Mouse (Mus musculus) intestine, embryonic 14.5 days (tissue): ENCODE data around the gene Epha4. TPM values are rescaled to one million over a fixed set of nuclear protein-coding genes. Genes with fewer than 3 reads are reported as not detected.

Experiments used
- ATAC-seq: fragments of 200-750 bp; cut with Nextera tagmentation; replicated peaks from 2 replicates; pipeline ENCODE4 v1.8.0; 2017; ENCODE audit warnings: low read depth, moderate number of reproducible peaks, moderate TSS enrichment, moderate library complexity; ENCODE audit not compliant: low FRiP score, low TSS enrichment
- DNase-seq: peaks from one replicate; pipeline ENCODE4 v3.0.0-alpha.2; 2018; ENCODE audit warnings: low spot score
- H3K27ac ChIP-seq: fragments of 300-500 bp; sonication (generic); 2 replicates; pipeline ENCODE4 v1.5.1; 2014; ENCODE audit warnings: low read depth, mild to moderate bottlenecking, control low read depth
- H3K27me3 ChIP-seq: fragments of 300-500 bp; sonication (generic); replicated peaks from 2 replicates; pipeline ENCODE4 v1.6.1; 2014; ENCODE audit warnings: low read length, control low read depth; ENCODE audit not compliant: control insufficient read depth, insufficient read depth
- H3K36me3 ChIP-seq: fragments of 300-500 bp; sonication (generic); 2 replicates; pipeline ENCODE4 v1.6.1; 2014; ENCODE audit warnings: low read length, control low read depth; ENCODE audit not compliant: control insufficient read depth, insufficient read depth
- H3K4me1 ChIP-seq: fragments of 300-500 bp; sonication (generic); replicated peaks from 2 replicates; pipeline ENCODE4 v1.6.1; 2014; ENCODE audit warnings: low read length, control low read depth, mixed read lengths; ENCODE audit not compliant: control insufficient read depth, insufficient read depth
- H3K4me2 ChIP-seq: fragments of 300-500 bp; sonication (generic); 2 replicates; pipeline ENCODE4 v1.6.1; 2014; ENCODE audit warnings: low read length
- H3K4me3 ChIP-seq: fragments of 300-500 bp; sonication (generic); 2 replicates; pipeline ENCODE4 v1.5.1; 2014; ENCODE audit warnings: low read depth, low read length, control low read depth, mixed read lengths
- H3K9ac ChIP-seq: fragments of 300-500 bp; sonication (generic); 2 replicates; pipeline ENCODE4 v1.6.1; 2014; ENCODE audit warnings: mild to moderate bottlenecking, low read length
- H3K9me3 ChIP-seq: fragments of 300-500 bp; sonication (generic); 2 replicates; pipeline ENCODE4 v1.6.1; 2016; ENCODE audit warnings: low read length, control low read depth; ENCODE audit not compliant: control insufficient read depth
- WGBS: fragments of 180-500 bp; shearing (Covaris S2); extraction: QIAGEN DNeasy Blood & Tissue Kit; methylation state at CpG from one replicate; pipeline ENCODE4 v1.1.7; 2014; 5-methylcytosine and 5-hydroxymethylcytosine counted together
- polyA plus RNA-seq: library from polyadenylated mRNA; unstranded; fragments of >200 nt; fragmentation: Nextera tagmentation; extraction: Ambion mirVana; gene quantifications from 2 replicates; pipeline ENCODE4 v1.2.1, GENCODE M21; 2014

Epha4 gene
- polyA plus RNA-seq, 1 experiment from 2014 or later = 15.4 TPM

GRCm38 (mm10) chr1:77495790-77496158 is 19.1 kb downstream of the Epha4 start:
- Histone ChIP-seq H3K27ac (no peak overlapping the region), H3K27me3 (no peaks in the 10 kb centered on the region), H3K9me3 (no peaks in the 10 kb centered on the region), H3K9ac (no peak overlapping the region), H3K36me3 (no peaks in the 10 kb centered on the region), H3K4me2 (no peak overlapping the region), H3K4me3 (no peak overlapping the region), H3K4me1 (peaks cover 29% of the 10 kb centered on the region)
- no peak for DNase-seq
- no peak for ATAC-seq
- WGBS = 34% methylated on average over 7 of the region's 7 CpGs

GRCm38 (mm10) chr1:77495030-77495789 is 19.7 kb downstream of the Epha4 start:
- no peak overlapping the region for H3K27ac ChIP-seq
- no peaks in the 10 kb centered on the region for H3K9me3 ChIP-seq
- H3K27me3 ChIP-seq = no peaks in the 10 kb centered on the region
- DNase-seq (no peak), ATAC-seq (0 out of 2 replicates have a peak, but pooled peaks have one; percentile 27)
- no peak overlapping the region for H3K9ac ChIP-seq
- H3K4me2 ChIP-seq = no peak overlapping the region
- H3K4me3 ChIP-seq = no peak overlapping the region
- 53% methylated on average over 10 of the region's 10 CpGs for whole genome bisulfite sequencing
- no peaks in the 10 kb centered on the region for H3K36me3 ChIP-seq
- H3K4me1 ChIP-seq = peaks cover 29% of the 10 kb centered on the region

GRCm38 (mm10) chr1:77493841-77494635 is 20.9 kb downstream of the Epha4 start:
- Histone ChIP-seq H3K36me3 (no peaks in the 10 kb centered on the region), H3K9ac (no peak overlapping the region), H3K4me3 (no peak overlapping the region), H3K4me1 (peaks cover 29% of the 10 kb centered on the region), H3K27me3 (no peaks in the 10 kb centered on the region), H3K27ac (no peak overlapping the region), H3K4me2 (no peak overlapping the region), H3K9me3 (no peaks in the 10 kb centered on the region)
- DNase-seq (no peak), ATAC-seq (no peak)
- whole genome bisulfite sequencing = 63% methylated on average over 10 of the region's 10 CpGs

GRCm38 (mm10) chr1:77490166-77490565 is 24.7 kb downstream of the Epha4 start:
- ATAC-seq (no peak), DNase-seq (no peak)
- Histone ChIP-seq H3K27me3 (no peaks in the 10 kb centered on the region), H3K4me2 (no peak overlapping the region), H3K9ac (no peak overlapping the region), H3K4me1 (peaks cover 10% of the 10 kb centered on the region), H3K4me3 (no peak overlapping the region), H3K36me3 (no peaks in the 10 kb centered on the region), H3K9me3 (no peaks in the 10 kb centered on the region), H3K27ac (no peak overlapping the region)
- 94% methylated on average over 6 of the region's 6 CpGs for WGBS

- no peaks in the 10 kb centered on the region for H3K36me3 ChIP-seq
- no peaks in the 10 kb centered on the region for H3K9me3 ChIP-seq
- DNase-seq (no peak), ATAC-seq (no peak)
- no peak overlapping the region for H3K9ac ChIP-seq
- 86% methylated on average over 7 of the region's 7 CpGs for WGBS
- H3K27me3 ChIP-seq = no peaks in the 10 kb centered on the region
- no peak overlapping the region for H3K4me2 ChIP-seq
- peaks cover 15% of the 10 kb centered on the region for H3K4me1 ChIP-seq
- no peak overlapping the region for H3K4me3 ChIP-seq
- H3K27ac ChIP-seq = no peak overlapping the region
Observed at GRCm38 (mm10) chr1:77489387-77489786, 25.5 kb downstream of the Epha4 start.

- H3K27ac ChIP-seq = no peak overlapping the region
- H3K27me3 ChIP-seq = no peaks in the 10 kb centered on the region
- H3K4me2 ChIP-seq = no peak overlapping the region
- H3K4me3 ChIP-seq = no peak overlapping the region
- H3K9me3 ChIP-seq = no peaks in the 10 kb centered on the region
- DNase-seq (no peak), ATAC-seq (no peak)
- peaks cover 11% of the 10 kb centered on the region for H3K4me1 ChIP-seq
- no peaks in the 10 kb centered on the region for H3K36me3 ChIP-seq
- H3K9ac ChIP-seq = no peak overlapping the region
- WGBS = 84% methylated on average over 13 of the region's 13 CpGs
Observed at GRCm38 (mm10) chr1:77487856-77488462, 26.9 kb downstream of the Epha4 start.

- DNase-seq (no peak), ATAC-seq (no peak)
Observed at GRCm38 (mm10) chr1:77484766-77485596, 29.9 kb downstream of the Epha4 start.

GRCm38 (mm10) chr1:77475808-77476413 is 39.0 kb downstream of the Epha4 start:
- H3K4me3 ChIP-seq = no peak overlapping the region
- DNase-seq = no peak
- WGBS = 44% methylated on average over 3 of the region's 3 CpGs
- peaks cover 9% of the 10 kb centered on the region; the same call in 1 of the 2 replicates for H3K4me1 ChIP-seq
- no peaks in the 10 kb centered on the region for H3K9me3 ChIP-seq
- H3K27me3 ChIP-seq = no peaks in the 10 kb centered on the region
- no peaks in the 10 kb centered on the region for H3K36me3 ChIP-seq
- no peak overlapping the region for H3K9ac ChIP-seq
- H3K27ac ChIP-seq = no peak overlapping the region
- H3K4me2 ChIP-seq = no peak overlapping the region
- ATAC-seq = peak; percentile 62

More at GRCm38 (mm10) chr1:77484766-77485596, 29.9 kb downstream of the Epha4 start:
- WGBS = 46% methylated on average over 6 of the region's 6 CpGs
- H3K9me3 ChIP-seq = no peaks in the 10 kb centered on the region
- H3K27me3 ChIP-seq = no peaks in the 10 kb centered on the region
- no peak overlapping the region for H3K27ac ChIP-seq
- H3K36me3 ChIP-seq = no peaks in the 10 kb centered on the region
- H3K4me3 ChIP-seq = no peak overlapping the region
- H3K4me1 ChIP-seq = peaks cover 6% of the 10 kb centered on the region; the same call in 1 of the 2 replicates
- no peak overlapping the region for H3K9ac ChIP-seq
- no peak overlapping the region for H3K4me2 ChIP-seq
